Mouse (Mus musculus): Measurements from ENCODE around the gene Mcam. TPM values are rescaled to one million over a fixed set of nuclear protein-coding genes. Genes with fewer than 3 reads are reported as not detected.

The Mcam gene
- polyA plus RNA-seq, 1 experiment from 2014 or later = 39.7 TPM

DNA sequence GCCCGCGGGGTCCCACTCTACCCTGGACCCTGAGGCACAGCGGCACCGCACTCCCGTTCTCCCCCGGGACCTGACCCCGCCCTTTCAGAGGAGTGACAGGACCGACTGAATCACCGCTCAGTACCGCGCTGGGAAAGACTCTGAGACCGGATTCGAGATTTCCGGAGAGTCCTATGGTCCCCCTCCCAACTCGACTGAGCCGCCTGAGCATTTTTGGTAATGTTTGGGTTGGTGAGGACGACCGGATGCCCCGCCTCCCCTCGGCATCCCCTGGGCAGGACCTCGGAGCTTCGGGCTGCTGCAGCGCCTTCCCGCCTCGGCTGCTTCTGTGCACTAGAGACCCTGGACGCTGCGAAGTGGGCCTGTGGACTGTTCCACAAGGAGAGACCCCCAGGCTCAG is 4.2 kb upstream of the Mcam start:
- Histone ChIP-seq H3K4me1 (ENCODE audit: control insufficient read depth, insufficient read depth, low read length) (peaks cover 52% of the 10 kb centered on the region), H3K36me3 (ENCODE audit: control insufficient read depth, insufficient read depth, low read length) (no peaks in the 10 kb centered on the region), H3K9ac (ENCODE audit: low read depth, low read length) (peak overlapping the region; percentile 52), H3K27me3 (ENCODE audit: control insufficient read depth, insufficient read depth, low read length) (no peaks in the 10 kb centered on the region), H3K9me3 (ENCODE audit: control insufficient read depth, low read length) (no peaks in the 10 kb centered on the region), H3K4me2 (replicated peaks; ENCODE audit: low read depth, low read length) (peak overlapping the region; percentile 64), H3K27ac (ENCODE audit: low read depth, low read length) (peak overlapping the region; percentile 88), H3K4me3 (ENCODE audit: low read length) (peak overlapping the region; percentile 36)
- under 1% methylated on average over 27 of the region's 27 CpGs for WGBS
- ATAC-seq (ENCODE audit: low FRiP score, low TSS enrichment) = peak; percentile 44

DNA sequence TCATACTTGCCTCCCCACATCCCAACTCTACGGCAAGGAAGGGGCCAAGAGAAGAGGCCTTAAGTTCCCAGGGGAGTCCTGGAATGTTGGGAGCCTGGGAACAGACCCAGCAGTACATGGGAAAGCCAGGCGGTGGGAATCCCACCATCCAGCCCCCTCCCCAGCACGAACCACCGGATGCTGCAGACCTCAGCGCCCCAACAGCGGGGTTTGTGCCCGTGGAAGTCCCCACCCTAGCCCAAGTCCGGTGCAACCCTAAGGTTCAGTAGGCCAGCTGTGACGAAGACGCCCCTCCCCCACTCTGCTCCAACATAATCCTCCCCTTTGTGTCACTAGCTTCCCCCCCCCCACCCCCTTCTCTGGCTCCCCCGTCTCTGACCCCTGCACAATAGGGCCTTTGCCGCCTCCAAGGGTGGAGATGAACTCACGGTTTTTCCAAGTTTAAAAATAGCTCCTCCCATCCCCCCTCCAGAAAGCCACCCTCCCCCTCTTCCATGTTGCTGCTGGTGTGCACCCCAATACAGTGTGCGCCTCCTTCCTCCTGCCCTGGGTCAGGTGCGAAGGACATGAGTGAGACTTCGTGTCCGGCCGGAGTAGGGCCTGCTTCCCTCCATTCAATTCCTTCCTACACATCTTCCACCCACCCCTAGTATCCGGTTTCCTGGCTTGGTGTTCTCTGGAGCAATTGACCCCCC is 3.5 kb upstream of the Mcam start:
- 13% methylated on average over 17 of the region's 19 CpGs for WGBS
- peaks cover 51% of the 10 kb centered on the region for H3K4me1 ChIP-seq (ENCODE audit: control insufficient read depth, insufficient read depth, low read length)
- H3K36me3 ChIP-seq (ENCODE audit: control insufficient read depth, insufficient read depth, low read length) = no peaks in the 10 kb centered on the region
- H3K9ac ChIP-seq (ENCODE audit: low read depth, low read length) = 0 out of 2 replicates have a peak overlapping the region, but pooled peaks have one; percentile 31
- peak overlapping the region; percentile 36; the same call in 1 of the 2 replicates for H3K4me3 ChIP-seq (ENCODE audit: low read length)
- H3K4me2 ChIP-seq (replicated peaks; ENCODE audit: low read depth, low read length) = peak overlapping the region; percentile 64
- H3K9me3 ChIP-seq (ENCODE audit: control insufficient read depth, low read length) = no peaks in the 10 kb centered on the region
- peak overlapping the region; percentile 88 for H3K27ac ChIP-seq (ENCODE audit: low read depth, low read length)
- peak; percentile 36 for ATAC-seq (ENCODE audit: low FRiP score, low TSS enrichment)
- H3K27me3 ChIP-seq (ENCODE audit: control insufficient read depth, insufficient read depth, low read length) = no peaks in the 10 kb centered on the region

DNA sequence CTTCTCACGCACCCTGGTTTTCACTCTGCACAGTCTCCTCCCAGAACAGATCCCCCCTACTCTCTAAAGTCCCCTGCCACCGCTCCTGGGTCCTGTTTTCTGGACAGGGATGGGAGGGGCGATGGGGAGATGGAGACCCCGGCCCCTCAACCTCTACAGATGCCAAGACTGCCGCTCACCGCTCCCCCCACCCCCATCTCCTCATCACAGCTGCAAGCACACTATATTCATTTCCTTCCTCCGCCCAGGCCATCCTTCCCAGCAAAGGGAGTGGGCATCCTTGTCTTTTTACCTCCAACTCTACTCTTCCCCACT is 3.0 kb upstream of the Mcam start:
- Histone ChIP-seq H3K36me3 (ENCODE audit: control insufficient read depth, insufficient read depth, low read length) (no peaks in the 10 kb centered on the region), H3K4me2 (replicated peaks; ENCODE audit: low read depth, low read length) (no peak overlapping the region), H3K4me3 (ENCODE audit: low read length) (no peak overlapping the region), H3K27ac (ENCODE audit: low read depth, low read length) (peak overlapping the region; percentile 88; the same call in 1 of the 2 replicates), H3K9me3 (ENCODE audit: control insufficient read depth, low read length) (no peaks in the 10 kb centered on the region), H3K4me1 (ENCODE audit: control insufficient read depth, insufficient read depth, low read length) (peaks cover 48% of the 10 kb centered on the region), H3K9ac (ENCODE audit: low read depth, low read length) (no peak overlapping the region), H3K27me3 (ENCODE audit: control insufficient read depth, insufficient read depth, low read length) (no peaks in the 10 kb centered on the region)
- 0 out of 2 replicates have a peak, but pooled peaks have one; percentile 1 for ATAC-seq (ENCODE audit: low FRiP score, low TSS enrichment)
- 39% methylated on average over 7 of the region's 7 CpGs for WGBS

DNA sequence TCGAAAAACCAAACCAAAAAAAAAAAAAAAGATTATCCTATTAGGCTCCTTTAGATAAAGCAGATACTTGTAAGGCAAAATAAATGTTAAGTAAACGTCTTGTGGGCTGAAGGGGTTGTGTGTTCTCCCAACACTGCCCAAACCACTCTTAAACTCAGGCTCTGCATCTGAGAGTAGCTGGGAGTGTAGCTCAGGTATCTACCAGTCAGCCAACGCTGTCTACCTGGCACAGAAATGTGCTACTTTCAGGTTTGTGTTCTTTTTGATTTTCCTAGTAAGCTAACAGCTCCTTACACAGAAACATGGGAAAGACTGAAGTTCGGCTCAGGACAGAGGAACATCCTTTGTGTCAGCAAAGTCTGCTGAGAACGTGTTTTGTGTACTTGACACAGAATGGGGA is 2.1 kb upstream of the Mcam start:
- no peak overlapping the region for H3K4me2 ChIP-seq (replicated peaks; ENCODE audit: low read depth, low read length)

DNA sequence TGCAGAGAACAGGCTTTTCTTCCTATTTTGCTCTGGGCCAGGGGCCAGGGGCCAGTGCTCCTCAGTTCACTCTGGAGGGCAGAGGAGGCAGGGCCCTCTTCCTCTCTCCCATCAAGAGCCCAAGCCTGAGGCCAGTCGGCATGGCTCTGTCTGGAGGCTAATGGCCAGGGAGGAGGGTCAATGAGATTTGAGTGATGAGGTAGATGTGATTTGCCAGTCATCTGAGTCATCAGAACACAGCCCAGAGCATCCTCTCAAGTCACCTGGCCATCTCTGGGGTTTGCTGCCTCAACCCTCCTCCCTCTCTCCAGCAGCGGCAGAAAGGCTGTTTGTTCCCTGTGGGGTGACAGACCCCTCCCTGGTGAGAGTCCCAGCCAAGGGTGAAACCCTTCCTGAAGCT is 982 bp upstream of the Mcam start:
- H3K36me3 ChIP-seq (ENCODE audit: control insufficient read depth, insufficient read depth, low read length) = no peaks in the 10 kb centered on the region
- H3K4me3 ChIP-seq (ENCODE audit: low read length) = peak overlapping the region; percentile 61; the same call in 1 of the 2 replicates
- H3K9me3 ChIP-seq (ENCODE audit: control insufficient read depth, low read length) = no peaks in the 10 kb centered on the region
- H3K27me3 ChIP-seq (ENCODE audit: control insufficient read depth, insufficient read depth, low read length) = no peaks in the 10 kb centered on the region
- peak overlapping the region; percentile 80 for H3K4me2 ChIP-seq (replicated peaks; ENCODE audit: low read depth, low read length)
- no peak for ATAC-seq (ENCODE audit: low FRiP score, low TSS enrichment)
- WGBS = 10% methylated on average over 2 of the region's 2 CpGs
- H3K9ac ChIP-seq (ENCODE audit: low read depth, low read length) = no peak overlapping the region; the same call in 1 of the 2 replicates
- H3K4me1 ChIP-seq (ENCODE audit: control insufficient read depth, insufficient read depth, low read length) = peaks cover 46% of the 10 kb centered on the region
- peak overlapping the region; percentile 78 for H3K27ac ChIP-seq (ENCODE audit: low read depth, low read length)

More for the DNA sequence above, 2.1 kb upstream of the Mcam start:
- H3K9me3 ChIP-seq (ENCODE audit: control insufficient read depth, low read length) = no peaks in the 10 kb centered on the region
- no peak overlapping the region for H3K4me3 ChIP-seq (ENCODE audit: low read length)
- H3K9ac ChIP-seq (ENCODE audit: low read depth, low read length) = no peak overlapping the region
- no peaks in the 10 kb centered on the region for H3K36me3 ChIP-seq (ENCODE audit: control insufficient read depth, insufficient read depth, low read length)
- WGBS = 71% methylated on average over 5 of the region's 5 CpGs
- ATAC-seq (ENCODE audit: low FRiP score, low TSS enrichment) = no peak
- peaks cover 46% of the 10 kb centered on the region for H3K4me1 ChIP-seq (ENCODE audit: control insufficient read depth, insufficient read depth, low read length)
- peak overlapping the region; percentile 88; the same call in 1 of the 2 replicates for H3K27ac ChIP-seq (ENCODE audit: low read depth, low read length)
- no peaks in the 10 kb centered on the region for H3K27me3 ChIP-seq (ENCODE audit: control insufficient read depth, insufficient read depth, low read length)

DNA sequence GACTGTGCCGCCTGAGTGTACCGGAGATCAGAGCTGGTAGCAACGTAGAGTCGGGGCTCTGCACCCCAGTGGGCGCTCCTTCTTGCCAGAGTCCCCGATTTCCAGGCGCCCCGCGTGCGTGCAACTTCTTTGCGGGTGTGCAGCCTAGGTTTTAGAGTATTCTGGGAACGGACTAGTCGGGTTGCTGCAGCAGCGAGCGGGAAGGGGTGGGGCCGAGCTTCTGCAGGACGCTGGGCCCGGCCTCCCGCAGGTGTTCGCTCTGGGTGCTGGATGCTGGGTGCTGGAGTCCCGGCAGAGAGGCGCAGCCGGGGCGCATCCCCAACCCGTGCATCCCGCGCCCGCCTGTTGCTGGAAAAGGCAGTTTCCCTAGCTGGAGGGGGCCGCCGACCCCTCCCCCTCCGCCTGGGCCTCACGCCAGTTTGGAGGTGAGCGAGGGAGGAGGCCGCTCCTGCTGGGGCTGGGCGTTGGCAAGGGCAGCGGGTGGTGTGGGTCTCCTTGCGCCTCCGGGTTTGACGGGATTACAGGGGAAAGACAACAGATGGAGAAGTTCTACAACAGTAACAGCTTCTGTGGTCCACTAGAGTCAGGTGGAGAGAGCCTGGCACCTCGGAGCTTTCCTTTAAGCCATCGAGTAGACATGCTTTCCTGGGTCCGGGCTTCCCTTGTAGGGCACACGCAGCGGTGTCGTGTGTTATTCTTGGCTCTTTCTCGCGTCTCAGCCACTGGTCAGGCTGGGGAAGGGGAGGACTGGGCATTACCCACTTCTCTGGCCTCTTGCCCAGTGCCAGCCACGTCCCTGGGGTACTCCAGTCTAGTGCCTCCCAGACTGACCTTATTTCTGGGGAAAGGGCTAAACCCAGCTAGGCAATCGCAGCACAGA is 822 bp downstream of the Mcam start:
- WGBS = 1% methylated on average over 48 of the region's 49 CpGs
- peaks cover 10% of the 10 kb centered on the region for H3K36me3 ChIP-seq (ENCODE audit: control insufficient read depth, insufficient read depth, low read length)

DNA sequence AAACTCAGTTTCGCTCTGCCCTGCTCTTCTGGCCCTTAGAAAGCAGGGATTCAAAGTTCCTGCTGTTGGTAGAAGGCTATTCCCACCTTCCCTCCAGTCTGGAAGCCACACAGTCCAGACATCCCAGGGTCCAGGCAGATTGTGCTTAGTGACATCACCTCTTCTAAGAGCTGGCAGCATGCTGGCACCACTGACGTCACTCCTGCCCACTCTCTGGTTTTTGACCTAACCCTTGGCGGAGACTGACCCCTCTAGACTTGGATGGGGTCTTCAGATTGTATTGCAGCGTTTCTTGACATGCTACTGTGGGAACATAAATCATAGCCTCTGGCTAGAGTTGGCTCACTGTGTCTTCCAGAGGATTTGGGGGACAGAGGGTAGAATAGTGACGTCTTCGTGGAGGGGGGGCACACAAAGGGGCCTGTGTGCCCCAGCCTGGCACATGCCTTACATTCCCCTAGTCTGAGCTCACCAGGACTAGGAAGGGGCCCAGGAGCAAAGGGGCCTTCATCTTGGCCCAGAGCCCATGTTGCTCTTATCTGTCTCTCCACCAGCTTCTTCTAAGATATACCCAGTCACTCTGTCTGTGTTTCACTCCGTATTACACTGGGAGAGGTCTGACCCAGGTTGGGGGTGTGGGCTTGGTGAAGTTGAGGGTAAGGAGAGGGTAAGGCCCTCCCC is 1.6 kb downstream of the Mcam start:
- peaks cover 18% of the 10 kb centered on the region for H3K36me3 ChIP-seq (ENCODE audit: control insufficient read depth, insufficient read depth, low read length)
- peaks cover 25% of the 10 kb centered on the region for H3K4me1 ChIP-seq (ENCODE audit: control insufficient read depth, insufficient read depth, low read length)
- no peaks in the 10 kb centered on the region for H3K27me3 ChIP-seq (ENCODE audit: control insufficient read depth, insufficient read depth, low read length)
- no peak for ATAC-seq (ENCODE audit: low FRiP score, low TSS enrichment)
- no peak overlapping the region for H3K27ac ChIP-seq (ENCODE audit: low read depth, low read length)
- peak overlapping the region; percentile 61 for H3K4me3 ChIP-seq (ENCODE audit: low read length)
- WGBS = 39% methylated on average over 7 of the region's 7 CpGs
- H3K4me2 ChIP-seq (replicated peaks; ENCODE audit: low read depth, low read length) = peak overlapping the region; percentile 80
- peak overlapping the region; percentile 62 for H3K9ac ChIP-seq (ENCODE audit: low read depth, low read length)
- H3K9me3 ChIP-seq (ENCODE audit: control insufficient read depth, low read length) = no peaks in the 10 kb centered on the region

More for the DNA sequence above, 822 bp downstream of the Mcam start:
- no peak overlapping the region; the same call in 1 of the 2 replicates for H3K27ac ChIP-seq (ENCODE audit: low read depth, low read length)
- H3K27me3 ChIP-seq (ENCODE audit: control insufficient read depth, insufficient read depth, low read length) = no peaks in the 10 kb centered on the region
- H3K4me3 ChIP-seq (ENCODE audit: low read length) = peak overlapping the region; percentile 61
- no peaks in the 10 kb centered on the region for H3K9me3 ChIP-seq (ENCODE audit: control insufficient read depth, low read length)
- peak overlapping the region; percentile 80 for H3K4me2 ChIP-seq (replicated peaks; ENCODE audit: low read depth, low read length)
- H3K9ac ChIP-seq (ENCODE audit: low read depth, low read length) = peak overlapping the region; percentile 62
- ATAC-seq (ENCODE audit: low FRiP score, low TSS enrichment) = no peak
- H3K4me1 ChIP-seq (ENCODE audit: control insufficient read depth, insufficient read depth, low read length) = peaks cover 33% of the 10 kb centered on the region

DNA sequence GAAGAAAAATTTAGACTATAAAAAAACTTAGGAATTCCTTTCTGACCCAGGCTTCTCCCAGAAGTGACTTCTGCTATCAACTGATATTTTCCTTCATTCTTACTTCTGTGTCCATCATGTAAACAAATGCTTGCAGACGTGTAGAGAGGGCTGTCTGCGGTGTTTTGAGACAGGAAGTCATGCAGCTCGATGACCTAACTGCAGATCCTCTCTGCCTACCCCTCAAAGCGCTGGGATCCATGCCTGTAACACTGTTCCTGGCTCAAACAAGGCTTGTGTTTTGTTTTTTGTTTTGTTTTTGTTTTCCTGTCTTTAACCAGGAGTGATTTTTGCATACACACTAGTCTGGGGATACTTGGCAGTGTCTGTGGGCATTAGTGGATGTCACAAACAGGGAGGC is 3.6 kb downstream of the Mcam start:
- Histone ChIP-seq H3K27ac (ENCODE audit: low read depth, low read length) (no peak overlapping the region), H3K4me2 (replicated peaks; ENCODE audit: low read depth, low read length) (no peak overlapping the region), H3K36me3 (ENCODE audit: control insufficient read depth, insufficient read depth, low read length) (peaks cover 32% of the 10 kb centered on the region), H3K9me3 (ENCODE audit: control insufficient read depth, low read length) (no peaks in the 10 kb centered on the region), H3K4me1 (ENCODE audit: control insufficient read depth, insufficient read depth, low read length) (peaks cover 18% of the 10 kb centered on the region; the same call in 1 of the 2 replicates), H3K9ac (ENCODE audit: low read depth, low read length) (no peak overlapping the region), H3K27me3 (ENCODE audit: control insufficient read depth, insufficient read depth, low read length) (no peaks in the 10 kb centered on the region), H3K4me3 (ENCODE audit: low read length) (no peak overlapping the region)
- WGBS = 59% methylated on average over 4 of the region's 4 CpGs
- ATAC-seq (ENCODE audit: low FRiP score, low TSS enrichment) = no peak
